Mouse (Mus musculus) forelimb bud, embryonic 11.5 days (tissue): ENCODE measurements at regions not wholly inside any gene's neighbourhood (a gene's known extent, or its start where the extent isn't known, plus 50 kb on each side); places are given as distances from the start of the nearest gene placed in this dataset.
A peak's percentile ranks its signal among the peaks of the same experiment; 100 is the strongest.
"Not testable (repeated sequence)": the region's sequence is repeated elsewhere in the genome, so short reads cannot be mapped to it uniquely, and the experiment has no call there.

Experiments used
- DNase-seq: peaks from one replicate; pipeline ENCODE4 v3.0.0-alpha.2; 2012; ENCODE audit warnings: low read depth, low spot score

GRCm38 (mm10) chr16:86934989-86935388 lies 419.0 kb upstream of the N6amt1 start:
- DNase-seq = no peak

GRCm38 (mm10) chr16:86932765-86933164 lies 421.2 kb upstream of the N6amt1 start:
- no peak for DNase-seq

GRCm38 (mm10) chr16:86897967-86898710 lies 455.8 kb upstream of the N6amt1 start:
- DNase-seq = no peak

- DNase-seq = peak; percentile 61
Observed at GRCm38 (mm10) chr16:86894982-86895381, 459.0 kb upstream of the N6amt1 start.

- no peak for DNase-seq
Observed at GRCm38 (mm10) chr16:86894333-86894732, 459.7 kb upstream of the N6amt1 start.

GRCm38 (mm10) chr16:86888421-86888820 lies 465.6 kb upstream of the N6amt1 start:
- no peak for DNase-seq

- no peak for DNase-seq
Observed at GRCm38 (mm10) chr16:86887605-86888004, 466.4 kb upstream of the N6amt1 start.

GRCm38 (mm10) chr16:86883862-86884261 lies 470.1 kb upstream of the N6amt1 start:
- no peak for DNase-seq

GRCm38 (mm10) chr16:86882529-86882928 lies 471.5 kb upstream of the N6amt1 start:
- peak; percentile 88 for DNase-seq

- no peak for DNase-seq
Observed at GRCm38 (mm10) chr16:86881583-86881982, 472.4 kb upstream of the N6amt1 start.

GRCm38 (mm10) chr16:86860828-86861227 lies 493.2 kb upstream of the N6amt1 start:
- no peak for DNase-seq

GRCm38 (mm10) chr16:86855891-86856290 lies 498.1 kb upstream of the N6amt1 start:
- DNase-seq = no peak

GRCm38 (mm10) chr16:86855312-86855711 lies 498.7 kb upstream of the N6amt1 start:
- DNase-seq = no peak

GRCm38 (mm10) chr16:86853398-86853797 lies 500.6 kb upstream of the N6amt1 start:
- no peak for DNase-seq

GRCm38 (mm10) chr16:86838457-86839337 lies 515.3 kb upstream of the N6amt1 start:
- DNase-seq = no peak

GRCm38 (mm10) chr16:86827645-86828044 lies 526.3 kb upstream of the N6amt1 start:
- no peak for DNase-seq

GRCm38 (mm10) chr16:86826641-86827040 lies 527.3 kb upstream of the N6amt1 start:
- no peak for DNase-seq

GRCm38 (mm10) chr16:86823496-86823895 lies 530.5 kb upstream of the N6amt1 start:
- DNase-seq = no peak

- DNase-seq = no peak
Observed at GRCm38 (mm10) chr16:86821586-86821985, 532.4 kb upstream of the N6amt1 start.

GRCm38 (mm10) chr16:86818639-86819038 lies 535.3 kb upstream of the N6amt1 start:
- not testable (repeated sequence) for DNase-seq

- peak; percentile 21 for DNase-seq
Observed at GRCm38 (mm10) chr16:86816763-86817593, 537.0 kb upstream of the N6amt1 start.

- no peak for DNase-seq
Observed at GRCm38 (mm10) chr16:86816006-86816405, 538.0 kb upstream of the N6amt1 start.
